Mouse (Mus musculus): ENCODE measurements around the gene Gtf2ird1. TPM values are rescaled to one million over a fixed set of nuclear protein-coding genes. Genes with fewer than 3 reads are reported as not detected.

The Gtf2ird1 gene
- polyA plus RNA-seq (2014; fragmentation: Nextera tagmentation; extraction: Ambion mirVana), result 50.9 and 60.7 TPM in 2 replicates

GRCm38 (mm10) chr5:134456503-134456962, at the start of gene Gtf2ird1:
Gene Gtf2ird1, minus strand, starts transcription at chr5:134456716.
- Histone ChIP-seq H3K9ac (ENCODE audit: low read length) (peak within 1 kb of the TSS; percentile 93), H3K36me3 (ENCODE audit: control insufficient read depth, insufficient read depth, low read length) (0 out of 2 replicates have a peak, but pooled peaks cover 5% of the 10 kb centered on the region), H3K4me2 (ENCODE audit: low read length) (peak within 1 kb of the TSS; percentile 89), H3K27ac (ENCODE audit: low read depth, low read length) (peak within 1 kb of the TSS; percentile 90), H3K27me3 (replicated peaks; ENCODE audit: control insufficient read depth, insufficient read depth, low read length) (no peaks in the 10 kb centered on the region), H3K4me1 (ENCODE audit: control insufficient read depth, insufficient read depth, low read length) (peaks cover 14% of the 10 kb centered on the region), H3K9me3 (replicated peaks; ENCODE audit: control insufficient read depth, low read length) (0 out of 2 replicates have a peak, but pooled peaks cover 2% of the 10 kb centered on the region), H3K4me3 (ENCODE audit: low read depth, low read length) (peak within 1 kb of the TSS; percentile 51)
- ATAC-seq (peak; percentile 87), DNase-seq (ENCODE audit: low spot score) (peak; percentile 85)
- under 1% methylated on average over 43 of the region's 44 CpGs for WGBS

GRCm38 (mm10) chr5:134505810-134506292, 49.3 kb upstream of the Gtf2ird1 start:
- Histone ChIP-seq H3K4me3 (ENCODE audit: low read depth, low read length) (no peak overlapping the region), H3K9me3 (replicated peaks; ENCODE audit: control insufficient read depth, low read length) (no peaks in the 10 kb centered on the region), H3K9ac (ENCODE audit: low read length) (no peak overlapping the region), H3K4me2 (ENCODE audit: low read length) (no peak overlapping the region), H3K36me3 (ENCODE audit: control insufficient read depth, insufficient read depth, low read length) (peaks cover 77% of the 10 kb centered on the region), H3K27me3 (replicated peaks; ENCODE audit: control insufficient read depth, insufficient read depth, low read length) (no peaks in the 10 kb centered on the region), H3K4me1 (ENCODE audit: control insufficient read depth, insufficient read depth, low read length) (no peaks in the 10 kb centered on the region; the same call in 1 of the 2 replicates), H3K27ac (ENCODE audit: low read depth, low read length) (no peak overlapping the region)
- 46% methylated on average over 9 of the region's 9 CpGs for WGBS
- ATAC-seq, result peak; percentile 49
- DNase-seq (ENCODE audit: low spot score), result peak; percentile 52

- no peak overlapping the region for H3K27ac ChIP-seq (ENCODE audit: low read depth, low read length)
- H3K9ac ChIP-seq (ENCODE audit: low read length), result no peak overlapping the region
- no peaks in the 10 kb centered on the region for H3K27me3 ChIP-seq (replicated peaks; ENCODE audit: control insufficient read depth, insufficient read depth, low read length)
- peaks cover 71% of the 10 kb centered on the region for H3K36me3 ChIP-seq (ENCODE audit: control insufficient read depth, insufficient read depth, low read length)
- no peak overlapping the region for H3K4me2 ChIP-seq (ENCODE audit: low read length)
- 96% methylated on average over 18 of the region's 18 CpGs for WGBS
- H3K9me3 ChIP-seq (replicated peaks; ENCODE audit: control insufficient read depth, low read length), result no peaks in the 10 kb centered on the region
- ATAC-seq (no peak), DNase-seq (ENCODE audit: low spot score) (no peak)
- no peaks in the 10 kb centered on the region for H3K4me1 ChIP-seq (ENCODE audit: control insufficient read depth, insufficient read depth, low read length)
- H3K4me3 ChIP-seq (ENCODE audit: low read depth, low read length), result no peak overlapping the region
Measured at GRCm38 (mm10) chr5:134502591-134502990, 46.1 kb upstream of the Gtf2ird1 start.

- WGBS, result 90% methylated on average over 9 of the region's 9 CpGs
- Histone ChIP-seq H3K27ac (ENCODE audit: low read depth, low read length) (no peak overlapping the region), H3K36me3 (ENCODE audit: control insufficient read depth, insufficient read depth, low read length) (peaks cover 73% of the 10 kb centered on the region), H3K4me3 (ENCODE audit: low read depth, low read length) (no peak overlapping the region), H3K9me3 (replicated peaks; ENCODE audit: control insufficient read depth, low read length) (no peaks in the 10 kb centered on the region), H3K9ac (ENCODE audit: low read length) (no peak overlapping the region), H3K27me3 (replicated peaks; ENCODE audit: control insufficient read depth, insufficient read depth, low read length) (no peaks in the 10 kb centered on the region), H3K4me2 (ENCODE audit: low read length) (no peak overlapping the region), H3K4me1 (ENCODE audit: control insufficient read depth, insufficient read depth, low read length) (no peaks in the 10 kb centered on the region)
- ATAC-seq (no peak), DNase-seq (ENCODE audit: low spot score) (no peak)
Measured at GRCm38 (mm10) chr5:134501453-134501852, 44.9 kb upstream of the Gtf2ird1 start.

- 93% methylated on average over 3 of the region's 3 CpGs for WGBS
- H3K4me1 ChIP-seq (ENCODE audit: control insufficient read depth, insufficient read depth, low read length), result no peaks in the 10 kb centered on the region
- no peak overlapping the region for H3K9ac ChIP-seq (ENCODE audit: low read length)
- H3K27me3 ChIP-seq (replicated peaks; ENCODE audit: control insufficient read depth, insufficient read depth, low read length), result no peaks in the 10 kb centered on the region
- H3K27ac ChIP-seq (ENCODE audit: low read depth, low read length), result no peak overlapping the region
- no peak for ATAC-seq
- no peak overlapping the region for H3K4me2 ChIP-seq (ENCODE audit: low read length)
- DNase-seq (ENCODE audit: low spot score), result no peak
- H3K4me3 ChIP-seq (ENCODE audit: low read depth, low read length), result no peak overlapping the region
- no peaks in the 10 kb centered on the region for H3K9me3 ChIP-seq (replicated peaks; ENCODE audit: control insufficient read depth, low read length)
- H3K36me3 ChIP-seq (ENCODE audit: control insufficient read depth, insufficient read depth, low read length), result peaks cover 80% of the 10 kb centered on the region
Measured at GRCm38 (mm10) chr5:134500681-134501080, 44.2 kb upstream of the Gtf2ird1 start.

GRCm38 (mm10) chr5:134500062-134500461, 43.5 kb upstream of the Gtf2ird1 start:
- peak; percentile 46 for DNase-seq (ENCODE audit: low spot score)
- Histone ChIP-seq H3K27ac (ENCODE audit: low read depth, low read length) (no peak overlapping the region), H3K9me3 (replicated peaks; ENCODE audit: control insufficient read depth, low read length) (no peaks in the 10 kb centered on the region), H3K4me1 (ENCODE audit: control insufficient read depth, insufficient read depth, low read length) (no peaks in the 10 kb centered on the region), H3K27me3 (replicated peaks; ENCODE audit: control insufficient read depth, insufficient read depth, low read length) (no peaks in the 10 kb centered on the region), H3K4me3 (ENCODE audit: low read depth, low read length) (no peak overlapping the region), H3K36me3 (ENCODE audit: control insufficient read depth, insufficient read depth, low read length) (peaks cover 84% of the 10 kb centered on the region), H3K9ac (ENCODE audit: low read length) (no peak overlapping the region), H3K4me2 (ENCODE audit: low read length) (no peak overlapping the region)
- WGBS, result 76% methylated on average over 4 of the region's 4 CpGs
- no peak for ATAC-seq

- Histone ChIP-seq H3K27ac (ENCODE audit: low read depth, low read length) (no peak overlapping the region), H3K4me1 (ENCODE audit: control insufficient read depth, insufficient read depth, low read length) (no peaks in the 10 kb centered on the region), H3K9ac (ENCODE audit: low read length) (no peak overlapping the region), H3K36me3 (ENCODE audit: control insufficient read depth, insufficient read depth, low read length) (peaks cover 83% of the 10 kb centered on the region), H3K27me3 (replicated peaks; ENCODE audit: control insufficient read depth, insufficient read depth, low read length) (no peaks in the 10 kb centered on the region), H3K4me3 (ENCODE audit: low read depth, low read length) (no peak overlapping the region), H3K4me2 (ENCODE audit: low read length) (no peak overlapping the region), H3K9me3 (replicated peaks; ENCODE audit: control insufficient read depth, low read length) (no peaks in the 10 kb centered on the region)
- WGBS, result 92% methylated on average over 5 of the region's 5 CpGs
- ATAC-seq (no peak), DNase-seq (ENCODE audit: low spot score) (no peak)
Measured at GRCm38 (mm10) chr5:134497026-134497425, 40.5 kb upstream of the Gtf2ird1 start.

GRCm38 (mm10) chr5:134495796-134496195, 39.3 kb upstream of the Gtf2ird1 start:
- Histone ChIP-seq H3K9me3 (replicated peaks; ENCODE audit: control insufficient read depth, low read length) (no peaks in the 10 kb centered on the region), H3K4me1 (ENCODE audit: control insufficient read depth, insufficient read depth, low read length) (no peaks in the 10 kb centered on the region), H3K27ac (ENCODE audit: low read depth, low read length) (no peak overlapping the region), H3K27me3 (replicated peaks; ENCODE audit: control insufficient read depth, insufficient read depth, low read length) (no peaks in the 10 kb centered on the region), H3K36me3 (ENCODE audit: control insufficient read depth, insufficient read depth, low read length) (peaks cover 81% of the 10 kb centered on the region), H3K4me2 (ENCODE audit: low read length) (no peak overlapping the region), H3K4me3 (ENCODE audit: low read depth, low read length) (no peak overlapping the region), H3K9ac (ENCODE audit: low read length) (no peak overlapping the region)
- no peak for ATAC-seq
- no peak for DNase-seq (ENCODE audit: low spot score)
- 90% methylated on average over 4 of the region's 4 CpGs for WGBS

- 58% methylated on average over 11 of the region's 11 CpGs for WGBS
- Histone ChIP-seq H3K27me3 (replicated peaks; ENCODE audit: control insufficient read depth, insufficient read depth, low read length) (no peaks in the 10 kb centered on the region), H3K4me3 (ENCODE audit: low read depth, low read length) (no peak overlapping the region), H3K27ac (ENCODE audit: low read depth, low read length) (no peak overlapping the region), H3K36me3 (ENCODE audit: control insufficient read depth, insufficient read depth, low read length) (peaks cover 84% of the 10 kb centered on the region), H3K4me2 (ENCODE audit: low read length) (no peak overlapping the region), H3K9ac (ENCODE audit: low read length) (no peak overlapping the region; the same call in 1 of the 2 replicates), H3K9me3 (replicated peaks; ENCODE audit: control insufficient read depth, low read length) (no peaks in the 10 kb centered on the region), H3K4me1 (ENCODE audit: control insufficient read depth, insufficient read depth, low read length) (no peaks in the 10 kb centered on the region)
- peak; percentile 85 for DNase-seq (ENCODE audit: low spot score)
- peak; percentile 75 for ATAC-seq
Measured at GRCm38 (mm10) chr5:134494142-134494541, 37.6 kb upstream of the Gtf2ird1 start.

Measured in forebrain, embryonic 14.5 days (tissue).